Mouse (Mus musculus): ENCODE measurements at regions not wholly inside any gene's neighbourhood (a gene's known extent, or its start where the extent isn't known, plus 50 kb on each side); places are given as distances from the start of the nearest gene placed in this dataset.
A peak's percentile ranks its signal among the peaks of the same experiment; 100 is the strongest.

DNA sequence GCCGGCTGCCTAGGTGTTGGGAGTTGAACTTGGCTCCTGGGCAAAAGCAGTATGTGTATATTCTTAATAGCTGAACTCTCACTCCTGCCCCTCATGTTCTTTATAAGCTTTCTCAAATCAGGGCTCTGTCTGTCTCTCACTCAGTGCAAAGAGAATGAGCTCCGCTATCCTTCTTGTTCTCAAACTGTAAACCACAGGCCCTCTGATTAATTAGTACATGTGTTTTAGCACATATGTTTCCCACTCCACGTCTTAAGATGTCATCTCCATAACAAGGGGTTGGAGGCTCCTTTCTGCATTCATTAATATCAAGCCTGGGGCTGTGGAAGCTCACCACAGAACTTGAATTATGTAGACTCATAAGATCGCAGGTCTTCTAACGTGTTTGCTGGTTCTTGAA lies 104.7 kb downstream of the Nsun3 start:
- Histone ChIP-seq H3K27me3 (no peaks in the 10 kb centered on the region), H3K4me3 (no peak overlapping the region), H3K4me2 (replicated peaks) (no peak overlapping the region), H3K27ac (no peak overlapping the region), H3K4me1 (no peaks in the 10 kb centered on the region), H3K9me3 (replicated peaks) (no peaks in the 10 kb centered on the region), H3K36me3 (no peaks in the 10 kb centered on the region), H3K9ac (no peak overlapping the region)
- 84% methylated on average over 5 of the region's 5 CpGs for WGBS
- no peak for ATAC-seq (ENCODE audit: low FRiP score)

DNA sequence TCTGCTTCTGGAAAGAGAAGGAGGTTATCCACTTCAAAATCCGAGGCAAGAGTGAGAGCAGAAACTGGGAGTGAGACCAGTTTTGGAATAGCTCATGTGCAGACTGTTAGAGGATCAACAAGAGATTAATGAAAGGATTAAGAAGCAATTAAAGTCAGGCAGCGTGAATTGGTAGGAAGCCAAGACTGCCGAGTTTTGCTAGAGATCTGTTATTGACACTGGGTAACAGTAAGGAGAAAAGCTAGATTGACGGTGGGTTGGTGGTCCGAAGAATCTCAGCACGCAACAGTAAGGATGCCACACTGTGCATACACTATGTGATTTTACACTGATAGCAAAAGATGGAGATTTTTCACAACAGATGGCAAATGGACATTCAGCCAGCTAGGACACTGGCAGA lies 109.8 kb downstream of the Nsun3 start:
- WGBS, result 83% methylated on average over 6 of the region's 6 CpGs
- Histone ChIP-seq H3K4me3 (no peak overlapping the region), H3K4me1 (no peaks in the 10 kb centered on the region), H3K27ac (no peak overlapping the region), H3K4me2 (replicated peaks) (no peak overlapping the region), H3K36me3 (no peaks in the 10 kb centered on the region), H3K27me3 (no peaks in the 10 kb centered on the region), H3K9me3 (replicated peaks) (no peaks in the 10 kb centered on the region), H3K9ac (no peak overlapping the region)
- no peak for ATAC-seq (ENCODE audit: low FRiP score)

DNA sequence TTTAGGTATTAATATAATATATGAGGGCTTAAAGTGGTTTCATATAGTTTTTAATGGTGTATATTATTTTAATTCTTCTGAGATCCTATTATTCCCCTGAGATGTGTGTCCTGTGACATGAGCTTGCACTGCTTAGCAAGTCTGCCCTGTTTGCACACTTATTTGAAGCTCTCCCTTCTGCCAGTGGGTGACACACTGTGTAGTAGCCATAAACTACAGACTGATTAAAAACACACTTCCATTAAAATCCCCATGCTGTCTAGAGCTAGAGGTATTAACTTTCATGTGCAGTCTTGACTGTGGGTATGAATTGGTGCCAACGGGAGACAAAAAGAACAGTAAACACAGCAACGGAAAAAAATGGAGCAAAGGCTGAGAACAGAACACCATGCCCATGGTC lies 129.2 kb downstream of the Nsun3 start:
- Histone ChIP-seq H3K4me2 (replicated peaks) (no peak overlapping the region), H3K9me3 (replicated peaks) (no peaks in the 10 kb centered on the region), H3K4me1 (0 out of 2 replicates have a peak, but pooled peaks cover 2% of the 10 kb centered on the region), H3K9ac (no peak overlapping the region), H3K36me3 (no peaks in the 10 kb centered on the region), H3K4me3 (no peak overlapping the region), H3K27ac (no peak overlapping the region), H3K27me3 (no peaks in the 10 kb centered on the region)
- ATAC-seq (ENCODE audit: low FRiP score), result no peak
- 78% methylated on average over 2 of the region's 2 CpGs for WGBS

GRCm38 (mm10) chr16:62654436-62654835 lies 132.2 kb downstream of the Nsun3 start:
- H3K27ac ChIP-seq, result no peak overlapping the region
- 86% methylated on average over 1 of the region's 1 CpGs for WGBS
- no peaks in the 10 kb centered on the region for H3K27me3 ChIP-seq
- no peaks in the 10 kb centered on the region for H3K9me3 ChIP-seq (replicated peaks)
- H3K9ac ChIP-seq, result no peak overlapping the region
- no peak overlapping the region for H3K4me2 ChIP-seq (replicated peaks)
- no peak overlapping the region for H3K4me3 ChIP-seq
- H3K36me3 ChIP-seq, result no peaks in the 10 kb centered on the region
- ATAC-seq (ENCODE audit: low FRiP score), result no peak
- 0 out of 2 replicates have a peak, but pooled peaks cover 2% of the 10 kb centered on the region for H3K4me1 ChIP-seq

GRCm38 (mm10) chr16:62653817-62654216 lies 132.8 kb downstream of the Nsun3 start:
- H3K9ac ChIP-seq, result no peak overlapping the region
- 0 out of 2 replicates have a peak, but pooled peaks cover 2% of the 10 kb centered on the region for H3K4me1 ChIP-seq
- no peaks in the 10 kb centered on the region for H3K9me3 ChIP-seq (replicated peaks)
- ATAC-seq (ENCODE audit: low FRiP score), result peak; percentile 58
- no peak overlapping the region for H3K4me2 ChIP-seq (replicated peaks)
- 33% methylated on average over 8 of the region's 8 CpGs for WGBS
- no peaks in the 10 kb centered on the region for H3K27me3 ChIP-seq
- H3K36me3 ChIP-seq, result no peaks in the 10 kb centered on the region
- H3K4me3 ChIP-seq, result no peak overlapping the region
- no peak overlapping the region for H3K27ac ChIP-seq

DNA sequence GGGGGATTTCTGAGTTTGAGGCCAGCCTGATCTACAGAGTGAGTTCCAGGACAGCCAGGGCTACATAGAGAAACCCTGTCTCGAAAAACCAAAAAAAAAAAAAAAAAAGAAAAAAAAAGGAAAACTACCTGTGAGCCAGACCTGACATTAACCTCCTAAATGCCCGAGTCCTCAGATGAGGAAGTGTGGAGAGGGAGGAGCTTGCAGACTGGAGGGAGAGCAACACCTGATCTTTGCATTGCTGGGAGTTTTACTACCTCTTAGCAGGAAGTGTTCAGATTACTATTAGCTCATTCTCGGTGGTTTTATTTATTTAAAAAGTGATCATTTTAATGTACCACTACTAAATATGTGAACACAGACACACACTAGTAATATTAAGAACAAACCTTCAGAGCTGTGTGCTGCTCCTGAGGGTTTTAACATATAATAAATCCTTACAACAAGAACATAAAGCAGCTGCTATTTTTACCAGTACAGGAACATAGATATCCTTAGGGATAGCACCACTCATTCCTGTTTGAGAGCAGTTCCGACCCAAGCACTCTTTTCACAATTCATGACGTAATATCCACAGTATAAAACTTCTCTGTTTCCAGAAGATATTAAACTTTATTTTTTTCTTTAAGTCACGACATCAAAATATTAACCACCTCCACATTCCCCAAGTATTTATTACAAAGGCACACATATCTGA lies 133.7 kb downstream of the Nsun3 start:
- 0 out of 2 replicates have a peak, but pooled peaks cover 2% of the 10 kb centered on the region for H3K4me1 ChIP-seq
- no peaks in the 10 kb centered on the region for H3K9me3 ChIP-seq (replicated peaks)
- no peak overlapping the region for H3K9ac ChIP-seq
- H3K27ac ChIP-seq, result no peak overlapping the region
- H3K4me3 ChIP-seq, result no peak overlapping the region
- no peaks in the 10 kb centered on the region for H3K27me3 ChIP-seq
- H3K4me2 ChIP-seq (replicated peaks), result no peak overlapping the region
- no peaks in the 10 kb centered on the region for H3K36me3 ChIP-seq
- 83% methylated on average over 5 of the region's 6 CpGs for WGBS
- no peak for ATAC-seq (ENCODE audit: low FRiP score)

- Histone ChIP-seq H3K4me3 (no peak overlapping the region), H3K4me2 (replicated peaks) (no peak overlapping the region), H3K4me1 (0 out of 2 replicates have a peak, but pooled peaks cover 2% of the 10 kb centered on the region), H3K9me3 (replicated peaks) (no peaks in the 10 kb centered on the region), H3K27me3 (peaks cover 5% of the 10 kb centered on the region; the same call in 1 of the 2 replicates), H3K36me3 (no peaks in the 10 kb centered on the region), H3K27ac (no peak overlapping the region), H3K9ac (no peak overlapping the region)
- no peak for ATAC-seq (ENCODE audit: low FRiP score)
- WGBS, result 80% methylated on average over 7 of the region's 7 CpGs
Measured at GRCm38 (mm10) chr16:62650856-62651255, 135.8 kb downstream of the Nsun3 start.

DNA sequence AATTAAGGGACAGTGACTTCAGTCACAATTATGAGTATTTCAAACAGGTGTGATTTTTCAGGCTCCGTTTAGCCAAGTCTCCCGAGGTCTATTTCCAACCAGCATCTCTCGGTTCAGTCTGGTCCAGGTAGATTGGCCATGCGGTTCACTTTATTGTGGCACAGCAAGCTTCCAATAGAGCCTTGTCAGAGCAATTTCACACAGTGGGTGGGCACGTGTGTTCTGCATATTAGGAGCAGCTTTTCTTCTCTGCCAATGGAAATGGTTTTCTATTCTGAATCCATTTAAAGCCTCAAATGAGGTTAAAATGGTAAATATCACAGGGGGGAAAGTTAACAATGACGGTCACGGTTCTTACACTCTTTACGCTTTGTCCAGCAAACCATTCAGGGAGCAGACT lies 138.3 kb downstream of the Nsun3 start:
- Histone ChIP-seq H3K9ac (no peak overlapping the region), H3K27me3 (peaks cover 5% of the 10 kb centered on the region; the same call in 1 of the 2 replicates), H3K9me3 (replicated peaks) (no peaks in the 10 kb centered on the region), H3K27ac (no peak overlapping the region), H3K4me2 (replicated peaks) (no peak overlapping the region), H3K4me3 (no peak overlapping the region), H3K36me3 (no peaks in the 10 kb centered on the region), H3K4me1 (no peaks in the 10 kb centered on the region)
- 45% methylated on average over 8 of the region's 8 CpGs for WGBS
- peak; percentile 73; the same call in 1 of the 2 replicates for ATAC-seq (ENCODE audit: low FRiP score)

DNA sequence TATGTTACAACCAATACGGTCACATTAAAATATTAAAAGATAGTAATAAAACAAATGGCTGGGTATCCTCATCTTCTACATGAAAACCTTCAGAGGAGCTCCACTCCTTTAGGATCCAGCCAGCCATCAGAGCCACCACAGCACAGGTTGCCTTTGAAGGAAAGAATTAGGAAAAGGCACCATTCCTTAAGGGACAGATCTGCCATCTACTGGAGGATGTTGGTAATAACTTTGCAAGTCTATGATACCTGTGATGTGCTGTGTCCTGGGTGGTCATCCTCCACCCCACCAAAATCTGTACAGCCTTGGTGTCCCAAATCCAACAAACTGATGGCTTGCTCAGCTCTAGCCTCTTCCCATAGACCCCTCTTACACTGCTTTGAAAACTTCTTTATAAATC lies 140.5 kb downstream of the Nsun3 start:
- H3K4me1 ChIP-seq, result no peaks in the 10 kb centered on the region
- H3K4me2 ChIP-seq (replicated peaks), result no peak overlapping the region
- H3K9me3 ChIP-seq (replicated peaks), result no peaks in the 10 kb centered on the region
- H3K27me3 ChIP-seq, result peaks cover 5% of the 10 kb centered on the region; the same call in 1 of the 2 replicates
- H3K4me3 ChIP-seq, result no peak overlapping the region
- H3K36me3 ChIP-seq, result no peaks in the 10 kb centered on the region
- H3K9ac ChIP-seq, result no peak overlapping the region
- H3K27ac ChIP-seq, result no peak overlapping the region
- peak; percentile 30; the same call in 1 of the 2 replicates for ATAC-seq (ENCODE audit: low FRiP score)
- WGBS, result 74% methylated on average over 1 of the region's 1 CpGs

DNA sequence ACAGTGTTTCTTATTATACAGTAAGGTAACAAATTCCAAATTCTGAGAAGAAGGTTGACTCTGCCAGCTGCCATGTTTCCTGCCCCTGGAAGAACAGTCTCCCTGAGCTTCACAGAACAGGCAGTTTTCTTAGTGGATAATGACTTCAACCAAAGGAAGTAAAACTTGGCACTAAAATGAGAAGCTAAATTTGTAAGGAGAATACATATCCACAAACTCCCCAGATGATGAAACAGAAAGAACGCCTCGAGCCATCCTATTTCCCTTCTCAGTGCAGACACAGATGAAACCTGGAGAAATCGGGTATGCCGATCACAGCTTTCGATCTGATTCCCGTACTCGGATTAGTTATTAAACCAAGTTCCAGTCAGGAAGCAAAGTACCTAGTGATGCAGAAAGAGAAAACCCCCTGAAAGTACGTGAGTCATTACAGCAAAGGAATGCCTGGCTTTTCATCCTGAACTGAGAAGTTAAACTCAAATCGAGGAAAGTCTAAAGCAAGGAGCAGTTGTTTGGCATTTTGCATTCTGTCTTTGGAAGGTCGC lies 143.7 kb downstream of the Nsun3 start:
- Histone ChIP-seq H3K9me3 (replicated peaks) (no peaks in the 10 kb centered on the region), H3K4me1 (no peaks in the 10 kb centered on the region), H3K36me3 (no peaks in the 10 kb centered on the region), H3K9ac (no peak overlapping the region), H3K27ac (no peak overlapping the region), H3K27me3 (peaks cover 5% of the 10 kb centered on the region; the same call in 1 of the 2 replicates), H3K4me3 (no peak overlapping the region), H3K4me2 (replicated peaks) (no peak overlapping the region)
- ATAC-seq (ENCODE audit: low FRiP score), result no peak
- WGBS, result 83% methylated on average over 10 of the region's 10 CpGs

- Histone ChIP-seq H3K4me3 (no peak overlapping the region), H3K27ac (no peak overlapping the region), H3K4me2 (replicated peaks) (no peak overlapping the region), H3K27me3 (no peaks in the 10 kb centered on the region), H3K9ac (no peak overlapping the region), H3K4me1 (no peaks in the 10 kb centered on the region), H3K9me3 (replicated peaks) (no peaks in the 10 kb centered on the region), H3K36me3 (no peaks in the 10 kb centered on the region)
- ATAC-seq (ENCODE audit: low FRiP score), result no peak
- WGBS, result 56% methylated on average over 6 of the region's 6 CpGs
Measured at GRCm38 (mm10) chr16:62623938-62624337, 162.7 kb downstream of the Nsun3 start.

DNA sequence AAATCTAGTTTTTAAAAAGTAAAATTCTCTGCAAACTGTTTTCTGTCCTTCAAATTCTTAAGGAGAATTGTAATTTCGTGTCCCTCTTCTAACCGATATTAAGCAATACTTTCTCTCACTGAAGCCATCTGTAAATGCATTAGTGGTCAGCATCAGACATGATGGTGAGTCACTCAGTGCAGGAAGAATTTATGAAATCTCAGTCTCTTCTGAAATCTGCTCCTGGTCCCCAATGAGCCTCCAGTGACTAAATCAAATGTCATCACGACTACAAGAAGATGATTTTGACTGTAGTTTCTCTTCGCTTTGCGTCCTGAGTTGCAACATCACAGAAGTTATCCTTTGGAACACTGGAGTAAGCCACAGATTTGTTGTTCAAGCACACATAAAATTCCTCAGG lies 175.7 kb downstream of the Nsun3 start:
- ATAC-seq (ENCODE audit: low FRiP score), result no peak
- WGBS, result 91% methylated on average over 5 of the region's 5 CpGs

GRCm38 (mm10) chr16:62608617-62609016 lies 178.0 kb downstream of the Nsun3 start:
- no peak overlapping the region for H3K4me3 ChIP-seq
- H3K9me3 ChIP-seq (replicated peaks), result no peaks in the 10 kb centered on the region
- no peak overlapping the region for H3K4me2 ChIP-seq (replicated peaks)
- H3K9ac ChIP-seq, result no peak overlapping the region
- no peaks in the 10 kb centered on the region for H3K4me1 ChIP-seq
- WGBS, result 83% methylated on average over 3 of the region's 3 CpGs
- ATAC-seq (ENCODE audit: low FRiP score), result no peak
- no peaks in the 10 kb centered on the region for H3K27me3 ChIP-seq
- H3K36me3 ChIP-seq, result no peaks in the 10 kb centered on the region
- no peak overlapping the region for H3K27ac ChIP-seq

More for the DNA sequence above, 175.7 kb downstream of the Nsun3 start:
- Histone ChIP-seq H3K4me3 (no peak overlapping the region), H3K4me1 (no peaks in the 10 kb centered on the region), H3K36me3 (no peaks in the 10 kb centered on the region), H3K9me3 (replicated peaks) (no peaks in the 10 kb centered on the region), H3K9ac (no peak overlapping the region), H3K27ac (no peak overlapping the region), H3K4me2 (replicated peaks) (no peak overlapping the region), H3K27me3 (no peaks in the 10 kb centered on the region)
